Mouse (Mus musculus) embryonic facial prominence, embryonic 12.5 days (tissue): ENCODE results near the gene Zdhhc5. TPM values are rescaled to one million over a fixed set of nuclear protein-coding genes. Genes with fewer than 3 reads are reported as not detected.
A peak's percentile ranks its signal among the peaks of the same experiment; 100 is the strongest.
"Not testable (repeated sequence)": the region's sequence is repeated elsewhere in the genome, so short reads cannot be mapped to it uniquely, and the experiment has no call there.

ENCODE experiments used
- ATAC-seq: fragments of 200-750 bp; cut with Nextera tagmentation; 2 replicates; pipeline ENCODE4 v1.8.0; 2017; ENCODE audit not compliant: insufficient number of reproducible peaks, insufficient read depth, low FRiP score, low TSS enrichment
- H3K27ac ChIP-seq: fragments of 300-500 bp; sonication (generic); 2 replicates; pipeline ENCODE4 v1.5.1; 2016; ENCODE audit warnings: mild to moderate bottlenecking
- H3K27me3 ChIP-seq: fragments of 300-500 bp; sonication (generic); 2 replicates; pipeline ENCODE4 v1.6.1; 2016; ENCODE audit warnings: mild to moderate bottlenecking, moderate library complexity
- H3K36me3 ChIP-seq: fragments of 300-500 bp; sonication (generic); 2 replicates; pipeline ENCODE4 v1.6.1; 2016; ENCODE audit warnings: mild to moderate bottlenecking
- H3K4me1 ChIP-seq: fragments of 300-500 bp; sonication (generic); 2 replicates; pipeline ENCODE4 v1.6.1; 2016
- H3K4me2 ChIP-seq: fragments of 300-500 bp; sonication (generic); replicated peaks from 2 replicates; pipeline ENCODE4 v1.6.1; 2016; ENCODE audit warnings: mild to moderate bottlenecking, moderate library complexity
- H3K4me3 ChIP-seq: fragments of 300-500 bp; sonication (generic); 2 replicates; pipeline ENCODE4 v1.5.1; 2016; ENCODE audit warnings: mild to moderate bottlenecking
- H3K9ac ChIP-seq: fragments of 300-500 bp; sonication (generic); 2 replicates; pipeline ENCODE4 v1.6.1; 2016; ENCODE audit warnings: mild to moderate bottlenecking, moderate library complexity
- H3K9me3 ChIP-seq: fragments of 300-500 bp; sonication (generic); 2 replicates; pipeline ENCODE4 v1.6.1; 2016; ENCODE audit warnings: mild to moderate bottlenecking, moderate library complexity
- WGBS: fragments of 180-500 bp; shearing (Covaris S2); methylation state at CpG from one replicate; pipeline ENCODE4 v1.1.7; 2016; 5-methylcytosine and 5-hydroxymethylcytosine counted together
- polyA plus RNA-seq: library from polyadenylated mRNA; unstranded; fragments of >200 nt; fragmentation: Nextera tagmentation; extraction: Ambion mirVana; gene quantifications from 2 replicates; pipeline ENCODE4 v1.2.1, GENCODE M21; 2016

Gene Zdhhc5
- polyA plus RNA-seq, 1 experiment from 2014 or later, result 33.9 TPM

- no peaks in the 10 kb centered on the region for H3K9me3 ChIP-seq
- no peaks in the 10 kb centered on the region for H3K36me3 ChIP-seq
- H3K27ac ChIP-seq, result peak within 1 kb of the TSS; percentile 42; the same call in 1 of the 2 replicates
- H3K4me3 ChIP-seq, result peak within 1 kb of the TSS; percentile 55
- H3K9ac ChIP-seq, result peak within 1 kb of the TSS; percentile 64
- WGBS, result 2% methylated on average over 8 of the region's 8 CpGs
- peak; percentile 38 for ATAC-seq
- no peaks in the 10 kb centered on the region for H3K27me3 ChIP-seq
- peaks cover 51% of the 10 kb centered on the region for H3K4me1 ChIP-seq
- H3K4me2 ChIP-seq, result peak within 1 kb of the TSS; percentile 78
Observed at GRCm38 (mm10) chr2:84733579-84734300, 18.8 kb upstream of the Zdhhc5 start, which contains the start of gene Ypel4. Gene Ypel4 (plus strand): TSS chr2:84734058.

DNA sequence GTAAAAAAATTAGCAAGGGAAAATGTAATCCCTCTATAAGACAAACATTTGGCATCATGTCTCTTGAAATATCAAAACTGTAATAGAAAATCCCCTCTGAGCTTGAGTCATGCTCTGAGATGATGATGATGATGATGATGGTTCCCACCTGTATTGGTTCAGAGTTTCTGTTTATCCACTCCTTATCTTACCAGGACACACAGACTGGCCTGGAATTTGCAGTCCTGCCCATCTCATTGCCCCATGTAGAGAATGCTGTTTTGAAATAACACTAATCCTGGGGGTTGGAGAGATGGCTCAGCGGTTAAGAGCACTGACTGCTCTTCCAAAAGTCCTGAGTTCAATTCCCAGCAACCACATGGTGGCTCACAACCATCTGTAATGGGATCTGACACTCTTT is 17.4 kb upstream of the Zdhhc5 start:
- peaks cover 37% of the 10 kb centered on the region for H3K4me1 ChIP-seq
- H3K9me3 ChIP-seq, result no peaks in the 10 kb centered on the region
- H3K36me3 ChIP-seq, result no peaks in the 10 kb centered on the region
- ATAC-seq, result no peak
- no peaks in the 10 kb centered on the region for H3K27me3 ChIP-seq
- no peak overlapping the region for H3K27ac ChIP-seq
- H3K4me2 ChIP-seq, result no peak overlapping the region
- H3K4me3 ChIP-seq, result no peak overlapping the region
- WGBS, result 82% methylated on average over 1 of the region's 1 CpGs
- H3K9ac ChIP-seq, result no peak overlapping the region

DNA sequence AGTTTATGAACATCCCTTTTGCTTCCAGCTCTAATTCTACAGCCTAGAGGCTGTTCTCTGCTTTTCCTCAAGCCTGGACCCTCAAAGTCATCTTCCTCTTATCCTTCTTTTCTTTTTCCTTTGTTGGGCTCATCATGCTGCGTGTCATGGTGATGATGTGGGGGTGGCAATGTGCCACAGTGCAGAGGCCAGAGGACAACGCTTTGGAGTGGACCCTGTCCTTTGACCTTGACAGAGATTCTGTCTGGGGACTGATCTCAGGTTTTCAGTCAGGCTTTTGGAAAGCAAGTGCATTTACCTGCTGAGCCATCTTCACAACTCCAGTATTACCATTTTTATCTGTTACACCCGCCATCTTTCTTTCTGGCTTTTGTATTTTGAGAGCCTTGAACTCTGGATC is 16.2 kb upstream of the Zdhhc5 start:
- Histone ChIP-seq H3K36me3 (no peaks in the 10 kb centered on the region), H3K27ac (no peak overlapping the region), H3K27me3 (no peaks in the 10 kb centered on the region), H3K4me2 (no peak overlapping the region), H3K4me3 (no peak overlapping the region), H3K9ac (no peak overlapping the region), H3K4me1 (peaks cover 30% of the 10 kb centered on the region), H3K9me3 (no peaks in the 10 kb centered on the region)
- no peak for ATAC-seq
- WGBS, result 77% methylated on average over 3 of the region's 3 CpGs

- H3K4me1 ChIP-seq, result peaks cover 12% of the 10 kb centered on the region
- H3K27ac ChIP-seq, H3K27me3 ChIP-seq, ATAC-seq, H3K4me3 ChIP-seq, H3K4me2 ChIP-seq, H3K9me3 ChIP-seq, H3K9ac ChIP-seq: not testable (repeated sequence)
- H3K36me3 ChIP-seq, result peaks cover 20% of the 10 kb centered on the region
- WGBS, result 80% methylated on average over 5 of the region's 5 CpGs
Observed at GRCm38 (mm10) chr2:84728191-84728590, 13.2 kb upstream of the Zdhhc5 start.

- peaks cover 12% of the 10 kb centered on the region for H3K4me1 ChIP-seq
- peak within 1 kb of the TSS; percentile 64 for H3K9ac ChIP-seq
- peak; percentile 94 for ATAC-seq
- WGBS, result under 1% methylated on average over 39 of the region's 39 CpGs
- H3K4me3 ChIP-seq, result peak within 1 kb of the TSS; percentile 73
- peak within 1 kb of the TSS; percentile 81 for H3K27ac ChIP-seq
- H3K36me3 ChIP-seq, result peaks cover 22% of the 10 kb centered on the region
- H3K9me3 ChIP-seq, result no peaks in the 10 kb centered on the region
- peak within 1 kb of the TSS; percentile 93 for H3K4me2 ChIP-seq
- no peaks in the 10 kb centered on the region for H3K27me3 ChIP-seq
Observed at GRCm38 (mm10) chr2:84727172-84727858, 12.3 kb upstream of the Zdhhc5 start, which contains the start of gene Clp1. Gene Clp1 (minus strand): TSS chr2:84727350.

DNA sequence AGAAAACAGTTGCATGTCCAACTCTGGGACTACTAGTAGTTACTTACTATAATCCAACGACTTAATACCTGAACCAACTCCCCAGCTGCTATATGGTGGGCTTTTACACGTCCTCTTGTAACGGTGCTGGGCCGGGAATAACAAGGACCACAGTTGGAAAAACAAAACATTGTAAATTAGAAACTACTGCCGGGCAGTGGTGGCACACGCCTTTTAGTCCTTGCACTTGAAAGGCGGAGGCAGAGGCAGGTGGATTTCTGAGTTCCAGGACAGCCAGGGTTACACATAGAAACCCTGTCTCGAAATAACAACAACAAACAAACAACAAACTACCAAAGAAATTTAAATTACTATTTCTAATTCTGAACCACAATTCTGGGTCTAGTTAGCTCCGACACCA is 11.7 kb upstream of the Zdhhc5 start:
- Histone ChIP-seq H3K27me3 (no peaks in the 10 kb centered on the region), H3K27ac (0 out of 2 replicates have a peak overlapping the region, but pooled peaks have one; percentile 11), H3K4me1 (peaks cover 12% of the 10 kb centered on the region), H3K36me3 (peaks cover 25% of the 10 kb centered on the region), H3K9me3 (no peaks in the 10 kb centered on the region), H3K4me2 (peak overlapping the region; percentile 93), H3K4me3 (peak overlapping the region; percentile 73), H3K9ac (peak overlapping the region; percentile 60)
- ATAC-seq, result no peak
- 4% methylated on average over 9 of the region's 9 CpGs for WGBS

DNA sequence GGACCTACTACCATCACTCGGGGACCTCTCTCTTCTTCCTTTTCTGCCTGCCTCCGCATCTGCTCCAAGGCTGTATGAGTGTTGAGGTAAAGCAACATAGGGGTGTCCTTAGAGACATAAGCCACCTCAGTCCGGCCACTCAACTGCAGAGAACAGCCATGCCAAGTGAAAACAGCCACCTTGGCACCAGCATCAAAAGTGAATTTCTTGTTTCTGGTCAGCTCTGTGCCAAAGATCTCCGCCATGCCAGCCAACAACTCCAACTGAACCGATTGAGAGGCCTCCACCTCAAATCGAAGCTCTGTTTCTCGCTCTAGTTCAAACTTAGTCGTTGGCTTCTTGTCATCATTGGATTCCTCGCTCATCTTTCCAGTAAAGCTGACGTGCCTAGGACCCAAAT is 10.8 kb upstream of the Zdhhc5 start:
- Histone ChIP-seq H3K36me3 (peaks cover 32% of the 10 kb centered on the region), H3K4me1 (peaks cover 12% of the 10 kb centered on the region), H3K9ac (no peak overlapping the region), H3K4me2 (peak overlapping the region; percentile 93), H3K27ac (no peak overlapping the region), H3K9me3 (no peaks in the 10 kb centered on the region), H3K27me3 (no peaks in the 10 kb centered on the region), H3K4me3 (no peak overlapping the region)
- no peak for ATAC-seq
- 91% methylated on average over 10 of the region's 10 CpGs for WGBS

- H3K36me3 ChIP-seq, result peaks cover 32% of the 10 kb centered on the region
- no peak overlapping the region for H3K9ac ChIP-seq
- WGBS, result 94% methylated on average over 14 of the region's 14 CpGs
- H3K4me3 ChIP-seq, result no peak overlapping the region
- peaks cover 12% of the 10 kb centered on the region for H3K4me1 ChIP-seq
- no peaks in the 10 kb centered on the region for H3K27me3 ChIP-seq
- H3K9me3 ChIP-seq, result no peaks in the 10 kb centered on the region
- H3K4me2 ChIP-seq, result no peak overlapping the region
- no peak for ATAC-seq
- H3K27ac ChIP-seq, result no peak overlapping the region
Observed at GRCm38 (mm10) chr2:84723856-84724255, 8.9 kb upstream of the Zdhhc5 start.

GRCm38 (mm10) chr2:84721182-84721581 is 6.2 kb upstream of the Zdhhc5 start:
- no peak for ATAC-seq
- Histone ChIP-seq H3K9ac (no peak overlapping the region), H3K4me3 (no peak overlapping the region), H3K9me3 (no peaks in the 10 kb centered on the region), H3K4me1 (peaks cover 7% of the 10 kb centered on the region), H3K27ac (no peak overlapping the region), H3K4me2 (no peak overlapping the region), H3K27me3 (no peaks in the 10 kb centered on the region), H3K36me3 (peaks cover 32% of the 10 kb centered on the region)
- WGBS, result 71% methylated on average over 3 of the region's 3 CpGs

DNA sequence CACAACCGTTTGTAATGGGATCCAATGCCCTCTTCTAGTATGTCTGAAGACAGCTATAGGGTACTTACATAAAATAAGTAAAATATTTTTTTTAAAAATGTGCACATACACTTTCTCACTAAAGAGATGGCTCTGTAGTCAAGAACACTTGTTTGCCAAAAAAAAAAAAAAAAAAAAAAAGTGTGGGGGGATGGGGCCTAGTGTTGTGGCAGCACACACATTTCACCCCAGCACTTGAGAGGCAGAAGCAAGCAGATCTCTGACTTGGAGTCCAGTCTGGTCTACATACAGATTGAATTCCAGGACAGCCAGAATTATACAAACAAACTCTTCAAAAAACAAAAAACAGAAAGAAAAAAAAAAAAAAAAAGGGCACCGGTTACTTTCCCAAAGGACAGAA is 5.7 kb upstream of the Zdhhc5 start:
- no peak overlapping the region for H3K9ac ChIP-seq
- ATAC-seq, result no peak
- 95% methylated on average over 2 of the region's 2 CpGs for WGBS
- H3K36me3 ChIP-seq, result peaks cover 32% of the 10 kb centered on the region
- H3K27ac ChIP-seq, result no peak overlapping the region
- H3K27me3 ChIP-seq, result no peaks in the 10 kb centered on the region
- H3K4me2 ChIP-seq, result no peak overlapping the region
- no peaks in the 10 kb centered on the region for H3K9me3 ChIP-seq
- no peak overlapping the region for H3K4me3 ChIP-seq
- H3K4me1 ChIP-seq, result peaks cover 3% of the 10 kb centered on the region

GRCm38 (mm10) chr2:84717357-84717756 is 2.4 kb upstream of the Zdhhc5 start:
- no peaks in the 10 kb centered on the region for H3K9me3 ChIP-seq
- no peak for ATAC-seq
- WGBS, result 89% methylated on average over 4 of the region's 4 CpGs

More at GRCm38 (mm10) chr2:84717357-84717756, 2.4 kb upstream of the Zdhhc5 start:
- no peak overlapping the region for H3K4me3 ChIP-seq
- peaks cover 10% of the 10 kb centered on the region; the same call in 1 of the 2 replicates for H3K36me3 ChIP-seq
- no peaks in the 10 kb centered on the region for H3K27me3 ChIP-seq
- no peak overlapping the region for H3K9ac ChIP-seq
- H3K4me2 ChIP-seq, result no peak overlapping the region
- peaks cover 10% of the 10 kb centered on the region for H3K4me1 ChIP-seq
- H3K27ac ChIP-seq, result no peak overlapping the region
